Mouse (Mus musculus) lung, adult 2 months (tissue): ENCODE measurements around the gene Zbtb48. TPM values are rescaled to one million over a fixed set of nuclear protein-coding genes. Genes with fewer than 3 reads are reported as not detected.

Experiments
- DNase-seq: peaks from one replicate; pipeline ENCODE4 v3.0.0; 2022
- H3K4me1 ChIP-seq: fragments of 200-500 bp; 2 replicates; pipeline ENCODE4 v1.6.1; 2011; ENCODE audit warnings: low read length; ENCODE audit not compliant: control insufficient read depth, insufficient read depth
- H3K4me3 ChIP-seq: fragments of 200-500 bp; replicated peaks from 2 replicates; pipeline ENCODE3; 2011; ENCODE audit warnings: low read depth, mild to moderate bottlenecking, control low read depth, low read length; ENCODE audit errors: extremely low read depth
- CTCF ChIP-seq: fragments of 200-500 bp; IDR thresholded peaks from 2 replicates; pipeline ENCODE4 v1.5.1; 2011; ENCODE audit warnings: mild to moderate bottlenecking, low read length, control low read depth; ENCODE audit not compliant: insufficient read depth
- POLR2A ChIP-seq: fragments of 200-500 bp; IDR thresholded peaks from 2 replicates; pipeline ENCODE4 v1.6.1; 2011; ENCODE audit warnings: low read depth, mild to moderate bottlenecking, control low read depth, low read length, borderline replicate concordance; ENCODE audit errors: extremely low read depth
- WGBS: fragments of 180-500 bp; shearing (Covaris S2); methylation state at CpG from one replicate; pipeline ENCODE4 v1.1.7; 2018; 5-methylcytosine and 5-hydroxymethylcytosine counted together
- polyA plus RNA-seq: library from polyadenylated mRNA; depleted of rRNA; stranded (reverse); fragments of >200 nt; gene quantifications from 2 replicates; pipeline ENCODE4 v1.2.3, GENCODE M21; 2012; rRNA removed

The Zbtb48 gene
- polyA plus RNA-seq = 15.9 and 21.6 TPM in 2 replicates

DNA sequence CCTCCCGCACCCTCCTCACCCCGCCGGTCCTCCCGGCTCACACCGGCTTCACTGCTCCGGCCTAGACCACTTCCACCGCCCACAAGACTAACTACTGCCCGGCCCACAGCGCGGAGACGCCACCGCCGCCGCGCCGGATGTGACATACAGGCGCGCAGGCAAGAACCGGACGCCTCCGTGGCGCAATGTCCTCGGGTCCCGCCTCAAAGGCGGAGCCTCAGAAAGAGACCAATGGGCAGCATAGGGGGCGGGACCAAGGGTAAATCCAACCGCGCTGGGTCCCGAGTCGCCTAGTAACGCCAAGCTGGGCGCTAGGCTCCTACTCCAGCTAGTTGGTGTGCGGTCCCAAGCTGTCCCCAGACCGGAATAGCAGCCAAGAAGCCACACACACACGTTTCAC lies at the start of gene Zbtb48:
Gene Zbtb48 (minus strand): TSS at position 148 of the 400 bp plus-strand sequence.
- DNase-seq = peak; percentile 96
- peak within 1 kb of the TSS; percentile 75 for H3K4me3 ChIP-seq
- WGBS = 0% methylated on average over 35 of the region's 35 CpGs
- H3K4me1 ChIP-seq = peaks cover 16% of the 10 kb centered on the region
- TF ChIP-seq POLR2A (peak; percentile 83), CTCF (no peak)

DNA sequence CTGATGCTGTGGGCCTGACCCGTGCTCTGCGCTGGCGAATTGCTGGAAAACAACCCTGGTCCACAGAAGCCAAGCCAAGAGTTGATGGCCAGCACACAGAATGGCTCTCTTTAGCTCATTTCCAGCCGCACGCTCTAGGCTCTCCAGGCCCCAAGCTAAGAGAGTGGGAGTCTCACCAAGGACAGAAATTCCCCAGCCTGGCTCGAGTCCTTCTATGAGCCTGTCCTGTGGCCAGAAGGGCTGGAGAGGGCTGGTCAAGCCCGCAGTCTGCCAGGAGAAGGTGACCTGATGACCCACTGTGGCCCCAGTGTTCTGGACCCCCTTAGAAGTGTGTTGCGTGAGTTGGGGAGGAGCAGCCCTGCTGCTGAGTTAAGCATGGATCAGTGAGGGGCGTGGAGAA lies 49.7 kb upstream of the Zbtb48 start:
- no peak for DNase-seq
- TF ChIP-seq POLR2A = no peak
- no peak for TF ChIP-seq CTCF
- 0 out of 2 replicates have a peak, but pooled peaks cover 2% of the 10 kb centered on the region for H3K4me1 ChIP-seq
- no peak overlapping the region for H3K4me3 ChIP-seq
- WGBS = 89% methylated on average over 9 of the region's 9 CpGs

DNA sequence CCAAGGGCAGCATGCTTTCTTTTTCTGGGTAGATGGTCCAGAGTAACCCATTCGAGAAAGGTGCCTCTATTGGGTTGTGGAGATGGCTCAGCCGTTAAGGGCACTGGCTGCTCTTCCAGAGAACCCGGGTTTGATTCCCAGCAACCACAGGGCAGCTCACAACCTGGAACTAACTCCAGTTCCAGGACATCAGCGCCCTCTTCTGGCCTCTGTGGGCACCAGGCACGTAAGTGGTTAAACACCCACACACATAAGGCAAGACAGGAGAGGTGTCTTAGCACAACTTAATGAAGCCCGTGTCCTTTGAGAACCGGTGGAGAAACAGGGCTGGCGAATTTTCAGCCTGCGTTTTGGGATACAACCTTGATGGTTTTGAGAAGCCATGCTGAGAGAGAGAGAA lies 47.1 kb upstream of the Zbtb48 start:
- no peak for DNase-seq
- Histone ChIP-seq H3K4me3 (no peak overlapping the region), H3K4me1 (0 out of 2 replicates have a peak, but pooled peaks cover 2% of the 10 kb centered on the region)
- TF ChIP-seq POLR2A (no peak), CTCF (no peak)
- 84% methylated on average over 9 of the region's 9 CpGs for WGBS

DNA sequence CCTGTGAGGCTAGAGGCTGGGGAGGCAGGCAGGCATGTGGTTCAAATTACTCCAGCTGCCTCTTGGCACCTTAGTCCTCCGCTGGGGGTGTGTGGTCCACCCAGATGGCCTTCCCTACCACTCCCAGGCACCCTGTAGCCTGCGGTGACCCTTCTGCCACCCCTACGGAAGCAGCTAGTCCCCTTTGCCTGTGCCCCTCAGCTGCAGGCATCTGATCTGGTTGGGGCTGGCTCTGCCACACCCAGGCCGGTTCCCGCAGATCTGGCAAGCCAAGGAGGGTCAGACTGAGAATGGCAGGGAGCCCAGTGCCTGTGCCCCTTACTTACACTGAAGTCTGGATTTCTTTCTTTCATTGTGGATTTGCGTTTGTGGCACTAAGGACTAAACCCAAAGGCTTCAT lies 46.2 kb upstream of the Zbtb48 start:
- no peak for TF ChIP-seq POLR2A
- TF ChIP-seq CTCF = no peak
- DNase-seq = no peak
- Histone ChIP-seq H3K4me1 (0 out of 2 replicates have a peak, but pooled peaks cover 2% of the 10 kb centered on the region), H3K4me3 (no peak overlapping the region)
- WGBS = 66% methylated on average over 6 of the region's 6 CpGs

DNA sequence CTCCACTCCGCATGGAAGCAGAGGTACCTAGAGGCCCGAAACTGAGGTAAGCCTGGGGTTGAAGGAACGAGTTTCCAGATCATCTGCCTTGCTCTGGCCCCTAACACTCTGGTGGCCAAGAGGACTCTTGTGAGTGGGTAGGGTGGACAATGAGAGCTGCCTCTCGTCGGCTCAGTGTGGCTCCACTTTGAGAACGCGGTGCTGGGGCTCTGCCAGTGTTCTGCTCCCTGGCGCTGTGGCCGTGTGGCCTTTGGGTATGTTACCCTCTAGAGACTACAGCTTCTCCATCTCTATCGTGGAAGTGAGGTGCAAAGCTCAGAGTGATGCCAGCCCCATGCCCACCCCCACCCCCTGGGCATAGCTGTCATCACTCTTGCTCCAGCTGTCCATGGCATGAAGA lies 45.2 kb upstream of the Zbtb48 start:
- 36% methylated on average over 10 of the region's 10 CpGs for WGBS
- DNase-seq = no peak
- no peak overlapping the region for H3K4me3 ChIP-seq
- 0 out of 2 replicates have a peak, but pooled peaks cover 2% of the 10 kb centered on the region for H3K4me1 ChIP-seq
- TF ChIP-seq CTCF (no peak), POLR2A (no peak)

GRCm38 (mm10) chr4:152072121-152072601 lies 44.7 kb upstream of the Zbtb48 start, which contains the start of gene Plekhg5:
TSS of gene Plekhg5 (plus strand) at chr4:152072498.
- 0 out of 2 replicates have a peak, but pooled peaks cover 2% of the 10 kb centered on the region for H3K4me1 ChIP-seq
- TF ChIP-seq POLR2A (no peak), CTCF (no peak)
- H3K4me3 ChIP-seq = no peak within 1 kb of the TSS
- DNase-seq = peak; percentile 61
- WGBS = 15% methylated on average over 10 of the region's 10 CpGs

DNA sequence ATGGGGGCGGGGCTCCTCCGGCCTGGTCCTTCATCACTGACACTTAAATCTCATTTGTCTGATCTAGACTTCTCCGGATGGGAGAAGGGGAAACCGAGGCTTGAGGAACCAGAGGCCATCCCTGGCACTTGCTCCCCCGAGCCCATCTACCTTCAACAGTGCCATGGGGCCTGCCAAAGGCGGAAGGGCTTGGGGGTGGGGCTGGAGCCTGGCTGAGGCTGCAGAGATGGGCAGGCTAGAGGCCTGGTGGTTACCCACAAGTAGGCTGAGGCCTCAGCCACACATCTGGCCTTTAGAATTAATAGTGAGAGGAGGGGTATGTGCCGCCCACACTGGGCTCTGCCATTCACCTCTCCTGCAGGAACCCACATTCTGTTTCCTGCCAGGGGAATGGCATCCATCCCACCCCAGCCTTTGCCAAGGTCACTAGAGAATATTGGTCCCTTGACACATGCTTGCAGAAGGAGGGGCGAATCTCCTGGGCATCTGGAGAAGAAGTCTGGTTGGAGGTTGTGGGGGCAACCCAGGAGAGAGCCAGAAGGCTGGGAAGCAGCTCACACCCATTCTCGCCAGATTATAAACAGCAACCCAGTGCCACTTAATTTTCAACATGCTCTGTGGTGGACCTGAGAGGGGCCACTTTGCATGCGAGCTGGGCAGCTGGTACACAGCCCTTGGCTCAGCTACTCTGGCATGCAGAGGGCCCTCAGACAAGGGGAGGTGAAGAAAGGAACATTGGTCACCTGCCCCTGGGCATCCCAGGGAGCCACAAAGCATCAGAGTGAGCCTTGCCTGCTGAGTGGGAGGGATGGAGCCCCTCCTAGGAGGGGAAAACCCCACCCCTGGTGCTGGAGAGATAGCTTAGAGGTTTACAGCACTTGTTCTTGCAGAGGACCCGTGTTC lies 43.3 kb upstream of the Zbtb48 start:
- TF ChIP-seq POLR2A = no peak
- no peak for TF ChIP-seq CTCF
- 0 out of 2 replicates have a peak, but pooled peaks cover 2% of the 10 kb centered on the region for H3K4me1 ChIP-seq
- no peak for DNase-seq
- 69% methylated on average over 11 of the region's 11 CpGs for WGBS
- H3K4me3 ChIP-seq = no peak overlapping the region

DNA sequence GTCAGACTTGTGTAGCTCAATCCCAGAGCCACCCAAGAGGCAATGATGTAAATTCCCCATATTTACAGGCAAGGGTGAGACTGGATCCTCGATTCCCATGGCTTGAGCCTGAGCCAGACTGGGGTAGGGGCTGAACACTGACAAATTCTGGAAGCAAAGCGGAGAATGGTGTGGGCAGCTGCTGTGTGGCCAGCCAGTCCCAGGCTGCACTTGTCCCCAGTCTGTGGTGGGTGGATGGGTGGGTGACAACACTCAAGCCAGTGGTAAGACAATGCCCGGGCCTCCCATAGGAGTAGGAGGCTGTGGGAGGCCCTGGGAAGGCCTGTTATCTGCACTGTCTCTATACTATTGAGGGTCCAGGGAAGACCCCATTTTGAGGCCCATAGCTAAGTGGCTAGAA lies 41.8 kb upstream of the Zbtb48 start:
- WGBS = 75% methylated on average over 3 of the region's 3 CpGs
- H3K4me1 ChIP-seq = 0 out of 2 replicates have a peak, but pooled peaks cover 2% of the 10 kb centered on the region
- no peak for DNase-seq
- TF ChIP-seq POLR2A (no peak), CTCF (no peak)
- no peak overlapping the region for H3K4me3 ChIP-seq

GRCm38 (mm10) chr4:152068166-152068724 lies 40.8 kb upstream of the Zbtb48 start:
- H3K4me3 ChIP-seq = no peak overlapping the region
- WGBS = 67% methylated on average over 6 of the region's 6 CpGs
- TF ChIP-seq POLR2A = no peak
- no peak for TF ChIP-seq CTCF

DNA sequence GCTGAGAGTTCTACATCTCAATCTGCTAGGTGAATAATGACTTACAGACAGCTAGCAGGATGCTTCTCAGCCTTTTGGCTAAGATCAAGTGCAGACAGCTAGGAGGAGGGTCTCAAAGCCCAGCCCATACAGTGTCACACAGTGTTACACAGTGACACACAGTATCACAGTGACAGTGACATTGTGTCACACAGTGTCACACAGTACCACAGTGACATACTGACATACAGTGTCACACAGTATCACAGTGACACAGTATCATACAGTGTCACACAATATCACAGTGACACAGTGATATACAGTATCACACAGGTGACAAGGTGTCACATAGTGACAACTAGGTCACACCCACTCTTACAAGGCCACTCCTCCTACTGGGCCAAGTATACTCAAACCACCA lies 39.8 kb upstream of the Zbtb48 start:
- Histone ChIP-seq H3K4me3 (no peak overlapping the region), H3K4me1 (no peaks in the 10 kb centered on the region)
- TF ChIP-seq POLR2A (no peak), CTCF (no peak)
- DNase-seq = no peak

More at GRCm38 (mm10) chr4:152068166-152068724, 40.8 kb upstream of the Zbtb48 start:
- 0 out of 2 replicates have a peak, but pooled peaks cover 2% of the 10 kb centered on the region for H3K4me1 ChIP-seq
- no peak for DNase-seq
